ENCODE assay signal across 24 mouse cellular contexts in the genomic region with DNA sequence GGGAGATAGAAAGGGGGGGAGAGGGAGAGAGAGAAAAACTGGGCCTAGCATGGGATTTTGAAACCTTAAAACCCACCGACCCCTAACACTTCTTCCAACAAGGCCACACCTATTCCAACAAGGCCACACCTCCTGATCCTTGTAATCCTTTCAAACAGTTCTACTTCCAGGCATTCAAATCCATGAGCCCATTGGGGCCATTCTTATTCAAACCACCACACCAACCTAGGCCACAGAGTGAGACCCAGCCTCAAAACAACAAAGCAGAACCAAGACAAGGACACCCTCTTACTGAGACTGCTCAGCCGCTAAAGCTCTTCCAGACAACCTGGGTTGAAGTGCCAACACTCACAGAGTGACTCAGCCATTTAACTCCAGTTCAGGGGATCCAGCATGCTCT. TPM values are rescaled to one million over a fixed set of nuclear protein-coding genes. Genes with fewer than 3 reads are reported as not detected.
DNase-seq lines count a peak whose midpoint lies in the region; ATAC-seq and TF ChIP-seq lines count a peak whose summit lies in the region.
"Had no signal": no experiment of that assay in that cellular context is flagged by ENCODE, and none has a peak within 500 bp of the region (broad histone marks: within the 10 kb centered on the region; RNA-seq: fewer than 3 reads in every experiment).

No protein-coding gene starts in this region.

- no peak for TF ChIP-seq CTCF in Patski (IDR thresholded peaks at IDR 0.05)

- in situ Hi-C loops in Patski (cut with MboI; ENCODE audit: low pct_unique_long_range_greater_than_20kb), result no loop called here

- POLR2A ChIA-PET in Patski (lab: Charles Lee), result no interaction called here

- ATAC-seq in Patski, result peak; percentile 47
- ATAC-seq: activated CD4-positive, CD25-positive, alpha-beta regulatory T cell, adult 4 months; CD4-positive, CD25-positive, alpha-beta regulatory T cell, adult 4 months; forebrain, embryonic 13.5 days; forebrain, embryonic 15.5 days; forebrain, postnatal 0 days had no signal

- CTCF ChIA-PET in Patski (lab: Charles Lee), result no interaction called here

- intact Hi-C loops in heart, postnatal 25 days (cut with DNase I), result no loop called here

- peak; percentile 41 for DNase-seq in heart, adult 11 months
- DNase-seq in heart, postnatal 25 days (ENCODE audit: low spot score), result no peak
- DNase-seq in Patski (ENCODE audit: low read depth, low spot score) (no peak), liver (no peak)
- no peak for DNase-seq in layer of hippocampus, postnatal 14 days (ENCODE audit: low spot score in 2 of 2)
- DNase-seq: adrenal gland, adult 8-10 months; adrenal gland, postnatal 14 days; adrenal gland, postnatal 36 days; B cell, adult 2 months; cerebellum, adult 11-12 months; cerebellum, adult 2 months; cerebellum, adult 9-10 months; cerebellum, postnatal 10 days; cerebellum, postnatal 25 days; forebrain, postnatal 0 days had no signal

- H3K27me3 ChIP-seq in Patski, result no peaks in the 10 kb centered on the region
- H3K27me3 ChIP-seq: CH12.LX; forebrain, embryonic 13.5 days; forebrain, embryonic 15.5 days had no signal

RNA-seq across cellular contexts. Expression of gene L3mbtl1, which starts 7.5 kb away (rescaled TPM):
- total RNA-seq in heart, postnatal 25 days (2021), result not detected
- 0.09 TPM for polyA plus RNA-seq in Patski (2021)
- total RNA-seq in layer of hippocampus, postnatal 14 days (2021), result 10 to 100 TPM; 18.8 to 23.3 TPM
- total RNA-seq: adrenal gland, postnatal 36 days; CH12.LX had no signal

RNA-seq across cellular contexts. Expression of gene Srsf6, which starts 19.4 kb away (rescaled TPM):
- total RNA-seq in heart, postnatal 25 days (2021), result 10 to 100 TPM; 63.7 to 70.7 TPM
- 200 TPM for polyA plus RNA-seq in Patski (2021)
- 100 to 1,000 TPM; 116 to 118 TPM for total RNA-seq in layer of hippocampus, postnatal 14 days (2021)

RNA-seq across cellular contexts. Expression of gene Sgk2, which starts 36.4 kb away (rescaled TPM):
- total RNA-seq in heart, postnatal 25 days (2021), result not detected
- polyA plus RNA-seq in Patski (2021), result 4.9 TPM
- total RNA-seq in layer of hippocampus, postnatal 14 days (2021), result 1 to 10 TPM; 1.8 to 1.9 TPM
- total RNA-seq: CH12.LX; forebrain, postnatal 0 days; MEL had no signal
- polyA plus RNA-seq: CD4-positive, CD25-positive, alpha-beta regulatory T cell, adult 4 months; embryonic facial prominence, embryonic 10.5 days; embryonic facial prominence, embryonic 14.5 days; forebrain, embryonic 11.5 days; forebrain, embryonic 13.5 days; forebrain, embryonic 15.5 days had no signal

Comparison
In these comparisons a context has a peak if more than half of its experiments do, and no peak if none do; other contexts are left out.
1. RNA of gene L3mbtl1, which starts 7.5 kb away (total RNA-seq): 18.8 to 23.3 TPM in layer of hippocampus, postnatal 14 days; not detected in heart, postnatal 25 days; every median in the first group is over 10 times any median in the second.